Mouse (Mus musculus) heart, adult 18-20 months (tissue): ENCODE results near the gene Tspoap1. TPM values are rescaled to one million over a fixed set of nuclear protein-coding genes. Genes with fewer than 3 reads are reported as not detected.
A peak's percentile ranks its signal among the peaks of the same experiment; 100 is the strongest.

Experiments
- DNase-seq, 2 experiments: peaks; one replicate each; pipeline ENCODE4 v3.0.0; 2021 to 2022; ENCODE audit warnings: mixed read lengths in 1 of 2
- long read RNA-seq, 2 experiments: library from polyadenylated mRNA; stranded (forward); transcript quantifications; one replicate each; pipeline ENCODE4 v2.0.0; 2021
- total RNA-seq, 2 experiments: library from RNA; stranded (reverse); gene quantifications; 2 replicates each; pipeline ENCODE4 v1.2.3; 2021

Gene Tspoap1
- under 1 TPM in 1 of 2 experiments, not detected in 1; 0.15 TPM for total RNA-seq
- long read RNA-seq, experiment 1, result 0 reads
- long read RNA-seq, experiment 2, result 0 reads

DNA sequence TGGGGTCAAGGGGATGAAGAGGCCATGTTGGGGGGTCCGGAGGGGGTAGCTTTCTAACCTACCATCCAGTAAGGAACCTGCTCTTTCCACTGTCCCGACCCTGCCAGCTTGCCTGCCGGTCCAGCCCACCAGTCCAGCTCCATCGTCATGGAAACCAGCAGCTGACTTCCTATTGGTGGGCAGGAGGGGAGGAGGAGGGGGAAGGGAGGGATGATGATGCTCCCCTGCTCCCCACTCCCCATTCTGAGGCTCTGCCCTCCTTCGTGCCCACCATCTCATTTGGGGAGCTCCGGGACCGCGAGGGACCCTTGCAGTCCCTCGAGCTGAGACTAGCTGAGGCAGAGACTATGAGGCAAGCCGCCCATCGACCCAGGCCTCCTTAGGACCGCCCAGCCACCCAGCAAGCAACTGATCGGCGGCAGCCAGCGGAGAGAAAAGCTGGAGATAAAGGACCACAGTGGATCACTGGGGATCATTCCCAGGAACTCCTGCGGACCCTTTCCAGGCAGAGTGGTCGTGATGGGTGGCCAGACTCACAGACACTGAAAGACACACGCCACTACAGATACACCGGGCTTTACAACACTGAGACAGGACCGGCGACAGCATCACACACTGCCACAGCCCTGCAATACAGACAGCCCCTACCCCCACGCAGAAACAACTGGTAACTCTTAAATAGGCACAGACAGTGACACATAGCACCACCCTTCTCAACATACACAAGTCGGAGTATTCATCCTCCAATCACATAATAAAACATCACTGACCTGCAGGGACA lies at the start of gene Tspoap1:
Tspoap1 (plus strand) TSS at position 241 of the 781 bp plus-strand sequence.
- no peak for DNase-seq

GRCm38 (mm10) chr11:87712188-87712587 lies 48.2 kb upstream of the Tspoap1 start:
- no peak for DNase-seq

DNA sequence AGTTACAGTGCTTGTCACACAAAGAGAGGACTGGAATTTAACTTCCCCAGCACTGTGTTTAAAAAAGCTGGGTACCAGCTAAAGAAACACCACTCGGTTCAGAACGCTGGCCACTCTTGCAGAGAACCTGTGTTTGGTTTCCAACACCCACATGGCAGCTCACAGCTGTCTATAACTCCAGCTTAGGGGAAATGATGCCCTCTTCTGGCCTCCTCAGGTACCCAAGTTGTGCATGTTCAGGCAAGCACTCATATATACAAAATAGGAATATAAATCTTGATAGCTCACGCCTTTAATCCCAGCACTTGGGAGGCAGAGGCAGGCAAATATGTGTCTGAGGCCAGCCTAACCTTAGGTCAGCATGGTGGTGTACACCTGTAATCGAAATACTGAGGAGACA lies 44.3 kb upstream of the Tspoap1 start:
- DNase-seq, result no peak

GRCm38 (mm10) chr11:87719526-87719925 lies 40.8 kb upstream of the Tspoap1 start:
- DNase-seq, result no peak

DNA sequence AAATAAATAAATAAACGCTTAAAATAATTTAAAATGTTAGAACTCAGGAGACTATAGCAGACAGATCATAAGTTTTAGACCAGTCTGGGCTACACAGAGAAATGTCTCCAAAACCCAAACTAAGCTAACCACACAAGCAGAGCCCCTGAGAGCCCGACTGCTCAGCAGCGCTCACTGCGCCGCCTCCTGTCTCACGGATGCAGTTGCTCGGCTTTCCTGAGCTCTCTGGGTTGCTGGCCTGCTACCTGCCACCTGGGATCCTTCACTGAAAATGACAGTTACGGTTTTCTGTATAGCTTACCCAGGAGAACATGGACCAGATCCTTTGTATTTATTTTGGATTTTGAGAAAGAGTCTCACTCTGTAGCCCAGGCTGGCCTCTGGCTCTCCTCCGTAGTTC lies 40.0 kb upstream of the Tspoap1 start:
- DNase-seq, result no peak

DNA sequence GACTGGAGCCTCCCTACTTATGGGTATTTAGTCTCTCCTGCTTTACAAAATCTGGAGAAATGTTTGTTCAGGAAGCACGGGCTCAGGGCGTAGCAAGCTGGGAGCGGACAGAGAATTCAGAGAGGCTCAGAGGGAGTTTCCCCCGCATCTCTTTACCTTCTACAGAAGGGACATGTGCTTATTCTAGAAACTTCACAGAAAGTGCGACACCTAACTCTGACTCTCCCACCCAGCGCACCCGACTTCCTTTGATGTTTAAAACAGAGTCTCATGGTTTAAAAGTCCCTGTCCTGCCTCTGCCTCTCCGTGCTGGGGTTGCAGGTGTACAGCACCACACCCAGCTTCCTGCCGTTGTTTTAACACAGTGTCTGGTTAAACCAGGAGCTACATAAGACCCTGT lies 39.5 kb upstream of the Tspoap1 start:
- no peak for DNase-seq

DNA sequence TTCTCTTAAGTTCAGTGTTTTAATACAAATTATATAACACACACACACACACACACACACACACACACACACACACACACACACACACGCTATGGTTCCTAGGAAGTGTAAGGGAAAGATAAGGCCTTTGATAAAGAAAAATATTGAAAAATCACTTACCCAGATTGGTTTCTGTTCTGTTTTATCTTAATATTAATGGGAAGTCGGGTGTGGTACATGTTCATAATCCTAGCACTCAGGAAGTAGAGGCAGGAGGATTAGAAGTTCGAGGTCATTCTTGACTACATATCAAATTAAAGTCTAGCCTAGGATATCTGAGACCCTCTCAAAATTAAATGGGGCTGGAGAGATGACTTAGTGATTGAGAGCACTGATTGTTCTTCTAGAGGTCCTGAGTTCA lies 38.2 kb upstream of the Tspoap1 start:
- DNase-seq, result no peak

- DNase-seq, result no peak
Observed at GRCm38 (mm10) chr11:87722891-87723290, 37.5 kb upstream of the Tspoap1 start.

DNA sequence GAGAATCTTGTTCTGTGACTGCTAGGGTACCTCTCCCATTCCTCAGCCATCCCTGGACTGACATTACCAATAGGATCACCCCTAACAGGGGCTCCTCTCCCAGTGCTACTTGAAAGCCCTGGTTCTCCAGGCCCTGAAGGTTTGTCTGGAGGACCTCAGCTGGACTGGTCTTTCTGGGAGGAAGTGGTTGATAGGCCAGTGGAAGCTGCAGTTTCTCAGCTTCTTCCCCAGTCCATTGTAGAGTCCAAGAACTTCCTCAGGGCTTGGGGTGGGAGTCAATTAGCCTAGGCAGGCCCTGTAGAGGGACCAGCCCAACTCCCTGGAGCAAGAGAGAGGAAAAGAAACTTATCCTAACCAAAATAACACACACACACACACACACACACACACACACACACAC lies 34.8 kb upstream of the Tspoap1 start:
- no peak for DNase-seq

DNA sequence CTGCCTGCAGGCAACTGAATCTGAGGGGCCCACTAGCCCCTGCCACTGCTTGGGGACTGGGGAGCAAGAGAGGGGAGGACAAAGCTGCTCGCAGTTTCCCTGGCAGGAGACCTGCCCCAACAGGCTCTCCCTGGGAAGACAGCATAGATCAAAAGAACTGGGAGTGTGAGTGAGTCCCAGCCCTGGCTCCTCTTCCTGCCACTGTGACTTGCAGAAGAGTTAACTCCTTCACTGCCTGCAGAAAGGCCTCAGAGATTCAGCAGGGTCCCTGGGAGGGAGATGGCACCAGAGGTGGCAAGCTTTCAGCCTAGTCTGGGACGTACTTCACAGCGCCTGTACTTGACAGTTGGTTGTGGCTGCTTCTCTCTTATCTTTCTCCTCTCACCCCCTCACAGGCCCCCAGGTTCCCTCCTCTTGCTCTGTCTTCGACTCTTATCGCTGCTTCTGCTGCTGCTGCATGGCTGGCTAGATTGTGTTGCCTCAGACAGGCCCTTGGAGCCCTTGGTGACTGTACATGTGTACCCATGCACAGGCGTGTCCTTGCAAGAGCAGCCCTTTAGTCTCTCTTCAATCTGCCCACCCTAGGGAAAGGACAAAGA lies 34.3 kb upstream of the Tspoap1 start:
- no peak for DNase-seq

- DNase-seq, result no peak
Observed at GRCm38 (mm10) chr11:87727021-87727420, 33.3 kb upstream of the Tspoap1 start.

- no peak for DNase-seq
Observed at GRCm38 (mm10) chr11:87727471-87727870, 32.9 kb upstream of the Tspoap1 start.

- DNase-seq, result no peak
Observed at GRCm38 (mm10) chr11:87728850-87729592, 31.3 kb upstream of the Tspoap1 start.

DNA sequence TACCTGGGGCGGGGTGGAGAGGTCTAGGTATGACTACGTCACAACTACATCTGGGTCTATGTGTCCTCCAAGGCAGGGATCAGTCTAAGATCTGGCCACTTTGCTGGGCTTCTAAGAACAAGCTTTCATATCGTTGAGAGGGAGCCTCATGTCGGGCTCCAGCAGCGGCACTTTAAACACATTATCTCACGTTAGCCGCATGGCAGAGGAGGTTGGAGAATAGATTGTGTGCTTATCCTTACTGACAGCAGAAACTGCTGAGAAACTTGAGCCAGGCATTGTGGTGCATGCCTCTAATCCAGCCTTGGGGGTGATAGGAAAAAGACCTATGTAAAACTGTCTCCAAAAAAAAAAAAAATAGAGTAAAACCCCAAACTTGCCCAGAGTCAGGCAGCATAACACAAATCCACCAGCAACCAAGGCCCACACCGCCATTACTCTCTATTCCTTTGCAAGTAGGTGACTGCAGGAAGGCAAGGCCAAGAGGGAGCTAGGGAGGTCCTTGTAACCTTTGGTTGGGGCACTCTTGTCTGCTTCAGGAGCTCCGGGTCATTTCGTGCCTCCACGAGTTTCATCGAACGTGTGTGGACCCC lies 30.7 kb upstream of the Tspoap1 start:
- no peak for DNase-seq

DNA sequence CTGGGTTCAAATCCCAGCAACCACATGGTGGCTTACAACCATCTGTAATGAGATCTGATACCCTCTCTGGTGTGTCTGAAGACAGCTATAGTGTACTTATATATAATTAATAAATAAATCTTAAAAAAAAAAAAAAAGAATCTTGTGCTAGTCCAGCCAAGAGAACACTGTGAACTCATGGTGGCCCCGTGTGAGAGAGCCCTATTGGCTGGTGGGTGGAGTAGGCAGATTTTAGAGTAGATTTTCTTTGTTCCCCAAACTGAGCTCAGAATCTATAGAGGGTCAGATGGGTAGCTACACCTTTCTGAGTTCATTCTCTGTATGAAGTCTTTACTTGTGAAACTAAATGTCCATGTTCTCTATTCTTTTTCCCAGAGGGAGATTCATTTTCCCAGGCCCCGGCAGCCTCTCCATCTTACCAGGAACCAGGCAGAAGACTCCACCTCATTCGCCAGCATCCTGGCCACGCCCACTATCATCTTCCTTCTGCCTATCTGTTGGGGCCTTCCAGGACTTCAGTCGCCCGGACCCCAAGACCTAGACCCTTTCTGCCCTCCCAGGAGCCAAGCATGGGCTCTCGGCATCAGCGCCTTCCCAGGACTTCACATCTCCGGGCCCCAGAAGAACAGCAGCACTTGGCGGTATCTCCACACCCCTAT lies 29.6 kb upstream of the Tspoap1 start:
- DNase-seq, result no peak

DNA sequence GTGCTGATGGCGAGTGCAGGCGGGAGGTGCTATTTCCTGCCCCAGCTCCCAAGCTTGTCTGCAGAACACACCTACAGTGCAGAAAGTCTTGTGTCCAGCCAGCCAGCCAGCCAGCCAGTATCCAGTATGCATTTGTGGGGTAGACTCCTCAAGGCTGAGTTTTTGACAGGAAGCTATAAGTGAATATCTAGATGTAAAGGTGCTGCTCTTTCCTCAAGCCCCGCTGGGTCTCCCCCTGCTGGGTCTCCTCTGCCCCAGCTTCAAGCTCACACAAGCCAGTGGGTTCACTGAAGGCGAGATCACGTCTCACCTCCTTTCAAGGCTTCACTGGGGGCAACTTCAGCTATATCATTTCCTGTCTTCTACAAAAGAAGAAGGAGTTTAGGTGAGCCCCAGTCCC lies 26.0 kb upstream of the Tspoap1 start:
- DNase-seq, result no peak

- DNase-seq, result no peak
Observed at GRCm38 (mm10) chr11:87735691-87736090, 24.6 kb upstream of the Tspoap1 start.

DNA sequence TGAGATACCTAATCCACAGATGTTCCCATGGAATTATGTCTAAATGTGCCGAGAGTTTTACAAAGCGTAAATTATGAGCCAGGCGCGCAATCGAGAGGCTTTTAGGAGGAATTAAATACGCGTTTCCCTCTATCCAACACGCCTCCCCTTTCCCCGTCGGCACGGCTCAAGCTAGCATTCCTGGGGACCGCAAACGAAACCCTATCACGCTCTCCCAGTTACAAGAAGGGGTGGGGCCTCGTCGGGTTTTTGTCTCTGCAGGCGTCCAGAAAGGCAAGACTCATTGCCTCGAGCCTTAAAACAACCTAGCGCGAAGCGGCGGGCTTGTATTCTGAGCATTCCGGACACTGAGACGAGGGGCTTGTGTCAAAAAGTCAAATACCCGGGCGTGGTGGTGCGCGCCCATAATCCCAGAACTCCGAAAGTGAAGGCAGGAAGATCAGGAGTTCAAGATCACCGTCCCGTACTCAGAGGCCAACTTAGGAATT lies 23.6 kb upstream of the Tspoap1 start:
- peak; percentile 69 to 80 for DNase-seq

- peak; percentile 96 to 97 for DNase-seq
Observed at GRCm38 (mm10) chr11:87737175-87737740, 23.1 kb upstream of the Tspoap1 start, which contains the start of gene Supt4a. TSS of gene Supt4a (plus strand) at chr11:87737552.

DNA sequence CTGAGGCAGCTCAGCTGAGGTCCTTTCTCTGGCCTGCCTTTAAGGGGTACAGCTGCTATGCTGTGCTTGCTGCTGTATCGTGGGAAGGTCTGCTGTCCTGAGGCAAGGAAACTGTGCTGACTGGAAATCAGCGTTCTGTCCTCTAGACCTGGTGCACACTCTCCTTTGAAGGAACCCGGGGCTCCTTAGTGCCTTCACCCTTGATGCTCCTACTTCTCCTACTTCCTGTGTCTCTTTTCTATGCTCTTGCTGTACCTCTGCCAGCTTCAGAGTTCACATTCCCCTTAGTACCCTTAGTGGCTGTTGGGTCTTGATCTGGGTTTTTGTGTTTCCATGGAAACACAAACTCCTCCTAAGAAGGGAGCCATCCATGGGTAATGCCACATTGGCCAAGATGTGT lies 16.6 kb upstream of the Tspoap1 start:
- no peak for DNase-seq

DNA sequence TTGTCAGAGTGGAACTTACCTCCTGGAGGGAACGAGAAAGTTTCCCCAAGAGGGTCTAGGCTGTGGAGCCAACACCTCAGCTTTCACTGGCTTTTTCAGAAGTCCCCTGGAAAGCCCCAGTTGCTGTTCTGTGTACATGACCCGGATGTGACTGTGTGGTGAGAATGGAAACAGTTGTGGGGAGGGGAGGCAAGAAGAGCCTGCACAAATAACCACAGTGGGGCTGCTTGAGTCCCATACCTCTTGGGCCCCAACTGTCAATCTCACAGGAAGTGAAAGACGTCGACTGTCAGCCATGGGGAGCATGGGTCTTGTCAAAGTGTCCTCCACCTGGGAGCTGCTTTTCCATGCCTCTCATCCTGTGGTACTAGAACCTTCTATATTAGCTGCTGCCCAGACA lies 15.4 kb upstream of the Tspoap1 start:
- DNase-seq, result peak in 1 of 2 experiments; percentile 37
